26 mouse cellular contexts compared by ENCODE assay signal in the genomic region with DNA sequence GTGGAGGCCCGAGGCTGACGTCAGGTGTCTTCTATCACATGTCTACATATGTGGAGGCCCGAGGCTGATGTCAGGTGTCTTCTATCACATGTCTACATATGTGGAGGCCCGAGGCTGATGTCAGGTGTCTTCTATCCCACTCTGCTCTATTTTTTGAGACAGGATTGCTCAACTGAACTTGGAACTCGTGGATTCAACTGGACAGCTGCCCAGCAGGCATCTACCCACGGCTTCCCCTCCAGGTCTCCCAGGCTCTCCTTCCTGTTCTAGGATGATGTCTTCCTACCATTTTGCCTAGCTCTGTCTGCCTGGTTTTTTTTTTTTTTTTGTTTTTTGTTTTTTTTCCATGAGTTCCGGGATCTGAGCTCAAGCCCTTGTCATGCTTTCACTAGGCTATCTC. TPM values are rescaled to one million over a fixed set of nuclear protein-coding genes. Genes with fewer than 3 reads are reported as not detected.
DNase-seq lines count a peak whose midpoint lies in the region; TF ChIP-seq lines count a peak whose summit lies in the region.
"Not testable (repeated sequence)": the region's sequence is repeated elsewhere in the genome, so short reads cannot be mapped to it uniquely, and the experiment has no call there.
"Had no signal": no experiment of that assay in that cellular context is flagged by ENCODE, and none has a peak within 500 bp of the region (broad histone marks: within the 10 kb centered on the region; RNA-seq: fewer than 3 reads in every experiment).

No protein-coding gene starts in this region.

- 54% methylated on average over 7 of the region's 7 CpGs for WGBS in lung, adult 2 months

- TF ChIP-seq POLR2A in lung, adult 2 months (IDR thresholded peaks at IDR 0.05; ENCODE audit: borderline replicate concordance, extremely low read depth, low read depth, low read length), result not testable (repeated sequence)

- TF ChIP-seq CTCF in lung, adult 2 months (IDR thresholded peaks at IDR 0.05; ENCODE audit: insufficient read depth, low read length), result not testable (repeated sequence)

- not testable (repeated sequence) for H3K4me1 ChIP-seq in lung, adult 2 months (ENCODE audit: control insufficient read depth, insufficient read depth, low read length)

- intact Hi-C loops in heart, postnatal 14 days (cut with DNase I), result not testable (repeated sequence)

- H3K4me3 ChIP-seq in lung, adult 2 months (replicated peaks; ENCODE audit: extremely low read depth, low read depth, low read length), result not testable (repeated sequence)

- peak; percentile 60 for DNase-seq in NIH3T3 (ENCODE audit: low read depth)
- peak; percentile 25 to 47 for DNase-seq in adrenal gland, postnatal 36 days
- DNase-seq in heart, adult 18-20 months, result peak; percentile 58 to 62
- DNase-seq in heart, postnatal 14 days, result peak; percentile 29 to 51
- peak; percentile 37 for DNase-seq in kidney, postnatal 14 days
- DNase-seq in lung, adult 2 months, result peak; percentile 19
- peak; percentile 63 for DNase-seq in lung, postnatal 14 days
- peak; percentile 21 for DNase-seq in ovary, postnatal 36 days (ENCODE audit: low spot score)

RNA-seq across cellular contexts. Expression of a gene that starts 14.9 kb away (rescaled TPM):
- total RNA-seq in adrenal gland, postnatal 36 days (2021), result not detected
- not detected for total RNA-seq in heart, adult 18-20 months (2021)
- total RNA-seq in heart, postnatal 14 days (2021), result not detected
- 0.12 TPM in 1 of 2 replicates, not detected in the other for polyA plus RNA-seq in lung, adult 2 months (2012; rRNA removed)
- total RNA-seq: adrenal gland, adult 18-20 months; common myeloid progenitor, adult 5-6 weeks; gastrocnemius, postnatal 10 days; gastrocnemius, postnatal 4 days; heart, postnatal 25 days had no signal
- polyA plus RNA-seq: CD4-positive, CD25-positive, alpha-beta regulatory T cell, adult 4 months; embryonic facial prominence, embryonic 11.5 days; erythroblast, embryonic 14.5 days; forebrain, embryonic 10.5 days; G1E; inflammation-experienced regulatory T-cells, adult 6 months had no signal

RNA-seq across cellular contexts. Expression of a gene that starts 16.9 kb away (rescaled TPM):
- 1 to 10 TPM; 2.2 to 4.1 TPM for total RNA-seq in adrenal gland, postnatal 36 days (2021)
- total RNA-seq in heart, adult 18-20 months (2021), result 10 to 100 TPM in 1 of 2 experiments, 1 to 10 TPM in 1; 2.6 to 12.8 TPM
- total RNA-seq in heart, postnatal 14 days (2021), result 1 to 10 TPM; 3.8 to 5.5 TPM
- 82.1 and 84.1 TPM in 2 replicates for polyA plus RNA-seq in lung, adult 2 months (2012; rRNA removed)

RNA-seq across cellular contexts. Expression of a gene that starts 21.5 kb away (rescaled TPM):
- under 1 TPM in 1 of 2 experiments, not detected in 1; 0.13 TPM for total RNA-seq in adrenal gland, postnatal 36 days (2021)
- total RNA-seq in heart, adult 18-20 months (2021), result not detected
- not detected for total RNA-seq in heart, postnatal 14 days (2021)
- not detected in 2 replicates for polyA plus RNA-seq in lung, adult 2 months (2012; rRNA removed)
- total RNA-seq: adrenal gland, postnatal 4 days; common myeloid progenitor, adult 5-6 weeks; gastrocnemius, postnatal 10 days; gastrocnemius, postnatal 4 days; heart, postnatal 25 days had no signal
- polyA plus RNA-seq: CD4-positive, CD25-positive, alpha-beta regulatory T cell, adult 4 months; embryonic facial prominence, embryonic 11.5 days; embryonic facial prominence, embryonic 15.5 days; erythroblast, embryonic 14.5 days; forebrain, embryonic 10.5 days; forebrain, embryonic 15.5 days; G1E; heart, embryonic 10.5 days; heart, embryonic 14.5 days; hindbrain, embryonic 12.5 days; hindbrain, embryonic 16.5 days had no signal

RNA-seq across cellular contexts. Expression of a gene that starts 40.3 kb away (rescaled TPM):
- total RNA-seq in adrenal gland, postnatal 36 days (2021), result 10 to 100 TPM; 10.6 to 15.3 TPM
- total RNA-seq in heart, adult 18-20 months (2021), result 1 to 10 TPM; 6.4 to 7.7 TPM
- total RNA-seq in heart, postnatal 14 days (2021), result 10 to 100 TPM; 10.1 to 14.4 TPM
- polyA plus RNA-seq in lung, adult 2 months (2012; rRNA removed), result 37.6 and 44.1 TPM in 2 replicates
- polyA plus RNA-seq: G1E had no signal

RNA-seq across cellular contexts. Expression of a gene that starts 43.9 kb away (rescaled TPM):
- total RNA-seq in adrenal gland, postnatal 36 days (2021), result not detected
- total RNA-seq in heart, adult 18-20 months (2021), result not detected
- not detected for total RNA-seq in heart, postnatal 14 days (2021)
- 1.4 and 5.2 TPM in 2 replicates for polyA plus RNA-seq in lung, adult 2 months (2012; rRNA removed)
- total RNA-seq: adrenal gland, adult 18-20 months; gastrocnemius, postnatal 10 days; gastrocnemius, postnatal 4 days; heart, postnatal 25 days had no signal
- polyA plus RNA-seq: G1E had no signal
